Mouse (Mus musculus): ENCODE results near the gene Cdkal1.

DNA sequence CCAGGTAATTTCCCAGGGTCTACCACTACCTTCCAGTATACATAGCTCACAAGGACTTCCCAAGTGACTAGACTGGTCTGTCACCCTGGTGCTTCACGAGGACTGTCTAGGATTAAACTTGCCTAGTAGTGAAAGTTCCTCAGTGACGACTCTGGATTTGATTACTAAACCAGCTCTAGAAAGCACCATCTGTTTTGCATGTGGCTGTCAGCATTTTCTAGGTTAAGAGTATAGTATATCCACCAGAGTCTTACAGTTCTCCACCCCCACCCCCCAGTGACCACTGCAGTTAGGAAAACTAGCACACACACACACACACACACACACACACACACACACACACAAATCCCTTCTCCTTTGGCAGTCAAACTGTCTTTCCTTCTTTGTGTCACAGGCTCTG, 670.9 kb downstream of the Cdkal1 start:
- TF ChIP-seq CTCF (IDR thresholded peaks at IDR 0.05; ENCODE audit: low read depth) (no peak), EP300 (IDR thresholded peaks at IDR 0.05; ENCODE audit: low read depth) (no peak)

Measured in liver, embryonic 14.5 days (tissue).